Mouse (Mus musculus): Measurements from ENCODE around the gene Hist1h2bh. TPM values are rescaled to one million over a fixed set of nuclear protein-coding genes. Genes with fewer than 3 reads are reported as not detected.

The Hist1h2bh gene
- polyA plus RNA-seq, 1 experiment from 2014 or later = 1.4 TPM

DNA sequence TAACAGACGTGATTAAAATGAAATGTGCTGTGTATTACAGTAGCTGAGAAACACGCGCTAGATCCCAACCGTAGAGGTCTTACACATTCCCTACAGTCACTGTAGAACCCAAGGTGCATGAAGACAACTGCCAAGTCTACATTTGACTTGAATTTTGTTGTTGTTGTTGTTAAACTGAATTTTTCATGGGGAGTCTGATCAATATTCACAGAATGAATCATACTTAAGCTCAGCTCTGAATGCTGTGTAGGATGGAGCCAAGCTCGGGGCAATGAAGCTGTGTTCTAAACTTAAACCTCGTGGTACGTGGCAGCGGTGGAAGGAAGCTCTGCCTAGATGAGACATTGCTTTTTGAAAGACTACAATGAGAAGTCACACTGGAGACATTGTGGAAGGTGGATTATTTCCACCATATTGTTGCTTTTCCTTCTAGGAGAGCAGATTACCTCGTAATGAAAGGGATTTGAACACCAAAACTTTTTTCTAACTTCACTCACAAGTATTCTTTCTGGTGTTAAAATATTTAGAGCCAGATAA lies 41.1 kb downstream of the Hist1h2bh start:
- Histone ChIP-seq H3K4me3 (replicated peaks; ENCODE audit: low read length) (no peak overlapping the region), H3K4me1 (ENCODE audit: control insufficient read depth, insufficient read depth, low read length) (no peaks in the 10 kb centered on the region; the same call in 1 of the 2 replicates), H3K9ac (ENCODE audit: low read length) (no peak overlapping the region), H3K36me3 (ENCODE audit: control insufficient read depth, insufficient read depth, low read length) (no peaks in the 10 kb centered on the region), H3K9me3 (replicated peaks; ENCODE audit: control insufficient read depth, low read length) (no peaks in the 10 kb centered on the region), H3K27me3 (ENCODE audit: control insufficient read depth, insufficient read depth, low read length) (no peaks in the 10 kb centered on the region), H3K27ac (ENCODE audit: low read length) (no peak overlapping the region), H3K4me2 (ENCODE audit: low read depth, low read length) (peak overlapping the region; percentile 9)
- 37% methylated on average over 9 of the region's 9 CpGs for WGBS
- no peak for ATAC-seq (ENCODE audit: insufficient read depth, low FRiP score)

DNA sequence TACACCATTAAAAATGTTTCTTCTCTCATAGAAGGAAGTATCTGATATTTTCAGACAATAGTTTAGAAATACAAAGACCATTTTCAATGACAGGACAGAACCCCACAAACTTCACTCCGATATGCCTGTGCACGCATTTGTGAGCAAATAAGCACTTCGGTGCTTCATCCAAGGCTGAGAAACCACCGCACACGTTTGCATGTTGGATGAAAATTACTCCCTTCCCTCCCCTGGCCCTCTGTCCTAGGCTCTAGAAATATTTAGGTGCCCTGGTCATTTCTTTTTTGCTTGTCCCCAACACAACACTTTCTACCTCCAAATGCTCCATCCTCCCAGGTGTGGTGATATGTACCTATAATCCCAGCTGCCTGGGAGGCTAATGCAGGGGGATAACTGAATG lies 41.7 kb downstream of the Hist1h2bh start:
- H3K9me3 ChIP-seq (replicated peaks; ENCODE audit: control insufficient read depth, low read length) = no peaks in the 10 kb centered on the region
- H3K9ac ChIP-seq (ENCODE audit: low read length) = no peak overlapping the region
- no peak overlapping the region for H3K27ac ChIP-seq (ENCODE audit: low read length)
- H3K36me3 ChIP-seq (ENCODE audit: control insufficient read depth, insufficient read depth, low read length) = no peaks in the 10 kb centered on the region
- H3K4me3 ChIP-seq (replicated peaks; ENCODE audit: low read length) = no peak overlapping the region
- 36% methylated on average over 5 of the region's 5 CpGs for WGBS
- H3K4me2 ChIP-seq (ENCODE audit: low read depth, low read length) = peak overlapping the region; percentile 9; the same call in 1 of the 2 replicates
- no peaks in the 10 kb centered on the region for H3K27me3 ChIP-seq (ENCODE audit: control insufficient read depth, insufficient read depth, low read length)
- no peak for ATAC-seq (ENCODE audit: insufficient read depth, low FRiP score)
- H3K4me1 ChIP-seq (ENCODE audit: control insufficient read depth, insufficient read depth, low read length) = no peaks in the 10 kb centered on the region; the same call in 1 of the 2 replicates

DNA sequence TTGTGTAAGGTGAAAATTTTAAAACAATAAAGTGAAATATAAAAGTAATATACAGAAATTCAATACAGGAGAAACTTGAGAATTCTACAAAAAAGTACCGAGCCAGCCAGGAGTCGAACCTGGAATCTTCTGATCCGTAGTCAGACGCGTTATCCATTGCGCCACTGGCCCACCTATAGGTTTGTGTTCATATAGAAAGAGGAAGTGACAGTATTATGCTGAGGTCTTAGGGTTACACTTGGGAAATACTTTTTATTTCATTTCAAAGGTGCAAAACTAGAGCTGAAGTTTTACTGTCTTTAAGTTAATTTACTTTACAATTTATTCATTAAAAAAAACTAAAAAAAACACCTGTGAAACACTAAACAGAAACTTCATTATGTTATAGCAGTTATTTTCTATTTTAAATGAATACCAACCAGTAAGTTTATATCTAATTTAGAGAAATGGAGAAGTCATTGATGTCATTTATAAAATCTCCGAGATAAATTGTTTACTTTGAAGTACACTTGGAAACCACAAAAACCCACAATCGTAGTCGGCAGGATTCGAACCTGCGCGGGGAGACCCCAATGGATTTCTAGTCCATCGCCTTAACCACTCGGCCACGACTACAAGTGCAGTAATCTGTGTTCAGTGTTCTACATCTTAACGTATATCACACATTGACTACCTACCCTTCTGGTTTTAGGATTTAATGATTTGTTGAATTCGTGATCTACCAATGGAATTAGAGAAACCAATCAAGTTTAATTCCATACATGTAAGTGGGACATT lies 42.6 kb downstream of the Hist1h2bh start:
- Histone ChIP-seq H3K27ac (ENCODE audit: low read length) (no peak overlapping the region), H3K4me1 (ENCODE audit: control insufficient read depth, insufficient read depth, low read length) (no peaks in the 10 kb centered on the region; the same call in 1 of the 2 replicates), H3K27me3 (ENCODE audit: control insufficient read depth, insufficient read depth, low read length) (no peaks in the 10 kb centered on the region), H3K36me3 (ENCODE audit: control insufficient read depth, insufficient read depth, low read length) (no peaks in the 10 kb centered on the region), H3K9me3 (replicated peaks; ENCODE audit: control insufficient read depth, low read length) (no peaks in the 10 kb centered on the region), H3K9ac (ENCODE audit: low read length) (no peak overlapping the region), H3K4me3 (replicated peaks; ENCODE audit: low read length) (peak overlapping the region; percentile 13; the same call in 1 of the 2 replicates), H3K4me2 (ENCODE audit: low read depth, low read length) (peak overlapping the region; percentile 24; the same call in 1 of the 2 replicates)
- 6% methylated on average over 17 of the region's 17 CpGs for WGBS
- ATAC-seq (ENCODE audit: insufficient read depth, low FRiP score) = peak; percentile 73

DNA sequence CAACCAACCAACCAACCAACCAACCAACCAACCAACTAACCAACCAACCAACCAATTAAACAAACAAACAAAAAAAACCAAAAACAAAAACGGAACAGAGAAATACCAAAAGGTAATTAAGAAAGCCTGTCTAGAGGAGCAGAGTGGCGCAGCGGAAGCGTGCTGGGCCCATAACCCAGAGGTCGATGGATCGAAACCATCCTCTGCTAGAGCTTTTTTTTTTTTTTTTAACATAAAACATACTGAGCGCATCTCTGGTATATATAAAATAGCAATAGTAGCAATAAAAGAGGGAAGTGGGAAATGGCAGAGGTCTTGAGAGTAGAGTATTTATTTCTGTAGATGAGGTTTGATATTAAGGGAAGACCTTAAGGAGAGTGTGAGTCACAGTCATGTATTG lies 43.2 kb downstream of the Hist1h2bh start:
- no peaks in the 10 kb centered on the region for H3K27me3 ChIP-seq (ENCODE audit: control insufficient read depth, insufficient read depth, low read length)
- 19% methylated on average over 7 of the region's 7 CpGs for WGBS

DNA sequence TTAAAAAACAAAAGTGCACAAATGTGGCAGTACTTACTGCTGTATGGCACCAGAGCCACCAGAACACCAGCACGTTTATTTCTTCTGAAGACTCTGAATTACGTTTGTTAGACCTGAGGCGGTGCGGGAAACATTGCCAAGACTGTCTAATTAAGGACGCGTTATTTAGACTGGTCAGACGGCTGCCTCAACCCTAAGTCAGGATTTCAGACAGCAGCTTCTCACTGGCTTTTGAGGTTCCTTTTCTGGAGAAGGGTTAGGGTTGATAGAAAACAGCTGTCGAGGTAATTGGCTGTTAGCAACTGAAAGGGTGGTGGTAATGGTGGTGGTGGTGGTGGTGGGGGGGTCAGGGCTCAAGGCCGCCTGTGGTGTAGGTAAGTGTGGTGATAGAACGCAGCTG lies 44.5 kb downstream of the Hist1h2bh start:
- no peaks in the 10 kb centered on the region for H3K36me3 ChIP-seq (ENCODE audit: control insufficient read depth, insufficient read depth, low read length)
- H3K27me3 ChIP-seq (ENCODE audit: control insufficient read depth, insufficient read depth, low read length) = no peaks in the 10 kb centered on the region
- H3K27ac ChIP-seq (ENCODE audit: low read length) = no peak overlapping the region
- no peaks in the 10 kb centered on the region; the same call in 1 of the 2 replicates for H3K4me1 ChIP-seq (ENCODE audit: control insufficient read depth, insufficient read depth, low read length)
- 7% methylated on average over 10 of the region's 10 CpGs for WGBS
- peak overlapping the region; percentile 23 for H3K4me3 ChIP-seq (replicated peaks; ENCODE audit: low read length)
- H3K4me2 ChIP-seq (ENCODE audit: low read depth, low read length) = peak overlapping the region; percentile 50
- H3K9me3 ChIP-seq (replicated peaks; ENCODE audit: control insufficient read depth, low read length) = no peaks in the 10 kb centered on the region
- no peak for ATAC-seq (ENCODE audit: insufficient read depth, low FRiP score)
- no peak overlapping the region for H3K9ac ChIP-seq (ENCODE audit: low read length)

More for the DNA sequence above, 43.2 kb downstream of the Hist1h2bh start:
- Histone ChIP-seq H3K27ac (ENCODE audit: low read length) (no peak overlapping the region), H3K4me2 (ENCODE audit: low read depth, low read length) (no peak overlapping the region), H3K4me1 (ENCODE audit: control insufficient read depth, insufficient read depth, low read length) (no peaks in the 10 kb centered on the region; the same call in 1 of the 2 replicates), H3K4me3 (replicated peaks; ENCODE audit: low read length) (no peak overlapping the region), H3K9me3 (replicated peaks; ENCODE audit: control insufficient read depth, low read length) (no peaks in the 10 kb centered on the region), H3K36me3 (ENCODE audit: control insufficient read depth, insufficient read depth, low read length) (no peaks in the 10 kb centered on the region), H3K9ac (ENCODE audit: low read length) (no peak overlapping the region)
- 0 out of 2 replicates have a peak, but pooled peaks have one; percentile 62 for ATAC-seq (ENCODE audit: insufficient read depth, low FRiP score)

DNA sequence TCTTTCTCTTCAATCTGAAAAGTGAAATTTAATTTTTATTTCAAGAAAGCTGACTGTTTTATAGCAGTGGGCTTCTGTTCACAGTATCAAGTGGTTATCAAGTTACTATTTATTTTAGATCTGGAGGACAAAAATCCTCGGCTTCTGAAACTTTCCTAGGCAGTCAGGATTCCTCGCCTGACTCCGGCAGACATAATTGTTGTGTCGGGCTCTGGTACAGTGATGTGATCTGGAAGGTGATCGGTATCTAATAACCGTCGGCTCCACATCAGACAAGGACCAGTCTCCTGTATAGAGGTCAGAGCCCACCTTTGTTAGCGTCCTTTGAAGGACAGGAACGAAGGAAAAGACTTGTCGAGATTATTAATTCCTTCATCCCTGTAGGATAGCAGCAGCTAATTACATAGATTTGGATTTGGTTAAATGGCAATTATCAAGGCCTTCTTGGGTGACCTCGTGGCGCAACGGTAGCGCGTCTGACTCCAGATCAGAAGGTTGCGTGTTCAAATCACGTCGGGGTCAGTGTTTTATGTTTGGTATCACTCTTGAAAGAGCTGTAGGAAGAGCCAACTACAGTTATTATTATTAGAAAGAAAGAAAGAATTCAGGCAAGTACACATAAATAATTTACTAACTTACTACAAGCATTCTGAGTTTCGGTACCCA lies 45.4 kb downstream of the Hist1h2bh start:
- no peaks in the 10 kb centered on the region for H3K27me3 ChIP-seq (ENCODE audit: control insufficient read depth, insufficient read depth, low read length)
- H3K4me3 ChIP-seq (replicated peaks; ENCODE audit: low read length) = peak overlapping the region; percentile 23
- 0 out of 2 replicates have a peak, but pooled peaks have one; percentile 35 for ATAC-seq (ENCODE audit: insufficient read depth, low FRiP score)
- H3K27ac ChIP-seq (ENCODE audit: low read length) = no peak overlapping the region
- H3K9ac ChIP-seq (ENCODE audit: low read length) = no peak overlapping the region
- no peaks in the 10 kb centered on the region; the same call in 1 of the 2 replicates for H3K4me1 ChIP-seq (ENCODE audit: control insufficient read depth, insufficient read depth, low read length)
- WGBS = 13% methylated on average over 19 of the region's 19 CpGs
- H3K9me3 ChIP-seq (replicated peaks; ENCODE audit: control insufficient read depth, low read length) = no peaks in the 10 kb centered on the region
- no peaks in the 10 kb centered on the region for H3K36me3 ChIP-seq (ENCODE audit: control insufficient read depth, insufficient read depth, low read length)
- peak overlapping the region; percentile 50 for H3K4me2 ChIP-seq (ENCODE audit: low read depth, low read length)

DNA sequence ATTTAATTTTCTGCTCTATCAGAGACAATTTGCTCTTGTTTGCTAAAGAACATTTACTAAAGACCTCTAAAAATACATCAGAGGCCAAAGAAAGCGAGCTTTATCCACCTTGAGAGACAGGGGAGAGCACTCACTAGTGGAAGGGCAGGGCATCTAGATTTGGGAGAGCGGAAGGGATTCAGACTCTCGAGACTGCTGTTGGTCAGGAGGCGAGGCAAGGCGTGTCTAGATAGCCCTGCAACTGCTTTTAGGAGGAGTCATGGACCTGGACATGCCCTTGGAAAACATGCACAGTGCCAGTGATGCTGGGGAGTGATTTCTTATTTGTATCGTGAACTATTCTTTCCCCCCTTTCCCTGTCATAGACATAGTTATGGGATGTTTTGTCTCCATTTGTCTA lies 47.7 kb downstream of the Hist1h2bh start:
- Histone ChIP-seq H3K9me3 (replicated peaks; ENCODE audit: control insufficient read depth, low read length) (no peaks in the 10 kb centered on the region), H3K4me3 (replicated peaks; ENCODE audit: low read length) (no peak overlapping the region), H3K36me3 (ENCODE audit: control insufficient read depth, insufficient read depth, low read length) (no peaks in the 10 kb centered on the region), H3K9ac (ENCODE audit: low read length) (no peak overlapping the region), H3K27ac (ENCODE audit: low read length) (no peak overlapping the region), H3K4me2 (ENCODE audit: low read depth, low read length) (no peak overlapping the region), H3K27me3 (ENCODE audit: control insufficient read depth, insufficient read depth, low read length) (no peaks in the 10 kb centered on the region), H3K4me1 (ENCODE audit: control insufficient read depth, insufficient read depth, low read length) (no peaks in the 10 kb centered on the region; the same call in 1 of the 2 replicates)
- 71% methylated on average over 6 of the region's 6 CpGs for WGBS
- ATAC-seq (ENCODE audit: insufficient read depth, low FRiP score) = no peak

DNA sequence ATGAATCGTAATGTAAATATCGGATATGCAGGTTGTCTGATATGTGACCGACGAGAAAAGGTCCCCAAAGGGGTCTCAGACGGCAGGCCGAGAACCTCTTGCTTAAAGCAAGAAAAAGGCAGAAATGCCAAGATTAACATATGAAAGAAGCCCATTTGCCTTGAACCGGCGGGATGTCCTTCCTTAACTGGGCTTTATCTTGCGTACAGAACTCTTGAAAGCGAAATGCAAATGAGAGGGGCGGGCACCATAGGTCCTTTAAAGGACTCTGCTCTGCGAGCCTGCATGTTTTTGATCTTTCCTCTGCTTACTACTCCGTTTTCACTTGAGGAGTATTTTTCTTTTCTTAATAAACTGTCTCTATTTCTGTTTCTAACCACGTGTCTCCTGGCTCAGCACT lies 51.2 kb downstream of the Hist1h2bh start:
- 12% methylated on average over 14 of the region's 14 CpGs for WGBS
- Histone ChIP-seq H3K27me3 (ENCODE audit: control insufficient read depth, insufficient read depth, low read length) (no peaks in the 10 kb centered on the region), H3K4me3 (replicated peaks; ENCODE audit: low read length) (peak overlapping the region; percentile 33), H3K4me1 (ENCODE audit: control insufficient read depth, insufficient read depth, low read length) (peaks cover 3% of the 10 kb centered on the region; the same call in 1 of the 2 replicates), H3K9ac (ENCODE audit: low read length) (peak overlapping the region; percentile 46), H3K36me3 (ENCODE audit: control insufficient read depth, insufficient read depth, low read length) (no peaks in the 10 kb centered on the region), H3K27ac (ENCODE audit: low read length) (no peak overlapping the region), H3K9me3 (replicated peaks; ENCODE audit: control insufficient read depth, low read length) (no peaks in the 10 kb centered on the region), H3K4me2 (ENCODE audit: low read depth, low read length) (peak overlapping the region; percentile 51)
- ATAC-seq (ENCODE audit: insufficient read depth, low FRiP score) = no peak

Measured in stomach, embryonic 16.5 days (tissue).